Mouse (Mus musculus) forebrain, embryonic 16.5 days (tissue): ENCODE measurements at regions not wholly inside any gene's neighbourhood (a gene's known extent, or its start where the extent isn't known, plus 50 kb on each side); places are given as distances from the start of the nearest gene placed in this dataset.
"Not testable (repeated sequence)": the region's sequence is repeated elsewhere in the genome, so short reads cannot be mapped to it uniquely, and the experiment has no call there.

Source experiments
- ATAC-seq: fragments of 200-750 bp; cut with Nextera tagmentation; 2 replicates; pipeline ENCODE4 v1.8.0; 2017; ENCODE audit warnings: mild to moderate bottlenecking, moderate library complexity
- H3K27ac ChIP-seq: fragments of 300-500 bp; sonication (generic); 2 replicates; pipeline ENCODE4 v1.5.1; 2014; ENCODE audit warnings: low read length, control low read depth
- H3K27me3 ChIP-seq: fragments of 300-500 bp; sonication (generic); replicated peaks from 2 replicates; pipeline ENCODE4 v1.6.1; 2014; ENCODE audit warnings: low read length; ENCODE audit not compliant: control insufficient read depth, insufficient read depth
- H3K36me3 ChIP-seq: fragments of 300-500 bp; sonication (generic); 2 replicates; pipeline ENCODE4 v1.6.1; 2014; ENCODE audit not compliant: control insufficient read depth, insufficient read depth
- H3K4me1 ChIP-seq: fragments of 300-500 bp; sonication (generic); replicated peaks from 2 replicates; pipeline ENCODE4 v1.6.1; 2014; ENCODE audit warnings: low read length; ENCODE audit not compliant: control insufficient read depth, insufficient read depth
- H3K4me2 ChIP-seq: fragments of 300-500 bp; sonication (generic); 2 replicates; pipeline ENCODE4 v1.6.1; 2014; ENCODE audit warnings: mild to moderate bottlenecking, low read length, control low read depth
- H3K4me3 ChIP-seq: fragments of 300-500 bp; sonication (generic); replicated peaks from 2 replicates; pipeline ENCODE4 v1.5.1; 2014; ENCODE audit warnings: mild to moderate bottlenecking, low read length, control low read depth
- H3K9ac ChIP-seq: fragments of 300-500 bp; sonication (generic); replicated peaks from 2 replicates; pipeline ENCODE4 v1.6.1; 2014; ENCODE audit warnings: low read depth, low read length, control low read depth
- H3K9me3 ChIP-seq: fragments of 300-500 bp; sonication (generic); 2 replicates; pipeline ENCODE4 v1.6.1; 2016; ENCODE audit warnings: low read length; ENCODE audit not compliant: control insufficient read depth
- WGBS: fragments of 180-500 bp; shearing (Covaris S2); extraction: QIAGEN DNeasy Blood & Tissue Kit; methylation state at CpG from one replicate; pipeline ENCODE4 v1.1.7; 2014; 5-methylcytosine and 5-hydroxymethylcytosine counted together

GRCm38 (mm10) chrX:93059533-93059932 lies 226.7 kb upstream of the Arx start:
- WGBS, result 82% methylated on average over 4 of the region's 4 CpGs
- Histone ChIP-seq H3K4me2 (no peak overlapping the region), H3K9ac (no peak overlapping the region)

GRCm38 (mm10) chrX:93068884-93069283 lies 217.4 kb upstream of the Arx start:
- peak overlapping the region; percentile 19; the same call in 1 of the 2 replicates for H3K4me2 ChIP-seq
- no peak overlapping the region for H3K27ac ChIP-seq
- no peaks in the 10 kb centered on the region for H3K36me3 ChIP-seq
- 28% methylated on average over 7 of the region's 7 CpGs for WGBS
- ATAC-seq, result no peak
- H3K9me3 ChIP-seq, result no peaks in the 10 kb centered on the region
- H3K9ac ChIP-seq, result no peak overlapping the region
- H3K4me3 ChIP-seq, result no peak overlapping the region
- no peaks in the 10 kb centered on the region for H3K4me1 ChIP-seq
- H3K27me3 ChIP-seq, result no peaks in the 10 kb centered on the region

More at GRCm38 (mm10) chrX:93059533-93059932, 226.7 kb upstream of the Arx start:
- Histone ChIP-seq H3K4me1 (no peaks in the 10 kb centered on the region), H3K9me3 (no peaks in the 10 kb centered on the region), H3K27ac (no peak overlapping the region), H3K36me3 (no peaks in the 10 kb centered on the region), H3K4me3 (no peak overlapping the region), H3K27me3 (no peaks in the 10 kb centered on the region; the same call in 1 of the 2 replicates)
- no peak for ATAC-seq

- H3K4me3 ChIP-seq, result peak overlapping the region; percentile 15; the same call in 1 of the 2 replicates
- H3K4me1 ChIP-seq, result no peaks in the 10 kb centered on the region
- H3K27ac ChIP-seq, result 0 out of 2 replicates have a peak overlapping the region, but pooled peaks have one; percentile 29
Observed at GRCm38 (mm10) chrX:93069569-93070289, 216.5 kb upstream of the Arx start.

GRCm38 (mm10) chrX:93070290-93070611 lies 216.0 kb upstream of the Arx start:
- ATAC-seq, result peak; percentile 89
- Histone ChIP-seq H3K4me2 (no peak overlapping the region), H3K9me3 (no peaks in the 10 kb centered on the region), H3K27me3 (no peaks in the 10 kb centered on the region), H3K27ac (no peak overlapping the region), H3K4me3 (no peak overlapping the region), H3K4me1 (no peaks in the 10 kb centered on the region), H3K9ac (no peak overlapping the region), H3K36me3 (no peaks in the 10 kb centered on the region)
- WGBS, result 31% methylated on average over 5 of the region's 5 CpGs

More at GRCm38 (mm10) chrX:93069569-93070289, 216.5 kb upstream of the Arx start:
- H3K9ac ChIP-seq, result no peak overlapping the region
- no peaks in the 10 kb centered on the region for H3K9me3 ChIP-seq
- H3K27me3 ChIP-seq, result no peaks in the 10 kb centered on the region
- peak; percentile 82 for ATAC-seq
- peak overlapping the region; percentile 43 for H3K4me2 ChIP-seq
- 15% methylated on average over 13 of the region's 13 CpGs for WGBS
- no peaks in the 10 kb centered on the region for H3K36me3 ChIP-seq

GRCm38 (mm10) chrX:93088976-93089375 lies 197.3 kb upstream of the Arx start:
- no peak overlapping the region for H3K9ac ChIP-seq
- no peak for ATAC-seq
- H3K27me3 ChIP-seq, result no peaks in the 10 kb centered on the region
- H3K4me2 ChIP-seq, result no peak overlapping the region
- WGBS, result 15% methylated on average over 3 of the region's 3 CpGs
- no peaks in the 10 kb centered on the region for H3K9me3 ChIP-seq
- no peaks in the 10 kb centered on the region for H3K36me3 ChIP-seq
- no peak overlapping the region for H3K4me3 ChIP-seq
- no peaks in the 10 kb centered on the region for H3K4me1 ChIP-seq
- H3K27ac ChIP-seq, result no peak overlapping the region

- WGBS, result 46% methylated on average over 2 of the region's 2 CpGs
- no peak overlapping the region for H3K9ac ChIP-seq
- H3K4me3 ChIP-seq, result no peak overlapping the region
- no peak overlapping the region for H3K4me2 ChIP-seq
- no peaks in the 10 kb centered on the region for H3K27me3 ChIP-seq
- no peak for ATAC-seq
- H3K27ac ChIP-seq, result no peak overlapping the region
- H3K4me1 ChIP-seq, result no peaks in the 10 kb centered on the region; the same call in 1 of the 2 replicates
- no peaks in the 10 kb centered on the region for H3K36me3 ChIP-seq
- H3K9me3 ChIP-seq, result no peaks in the 10 kb centered on the region
Observed at GRCm38 (mm10) chrX:93097551-93097950, 188.7 kb upstream of the Arx start.

GRCm38 (mm10) chrX:93107930-93108567 lies 178.2 kb upstream of the Arx start:
- Histone ChIP-seq H3K4me3 (no peak overlapping the region), H3K4me1 (peaks cover 4% of the 10 kb centered on the region), H3K9me3 (no peaks in the 10 kb centered on the region), H3K36me3 (no peaks in the 10 kb centered on the region), H3K27me3 (no peaks in the 10 kb centered on the region), H3K4me2 (no peak overlapping the region), H3K9ac (no peak overlapping the region), H3K27ac (no peak overlapping the region; the same call in 1 of the 2 replicates)
- ATAC-seq, result peak; percentile 72
- WGBS, result 10% methylated on average over 4 of the region's 4 CpGs

GRCm38 (mm10) chrX:93154367-93154766 lies 131.9 kb upstream of the Arx start:
- not testable (repeated sequence) for H3K27ac ChIP-seq, ATAC-seq, H3K9ac ChIP-seq, H3K4me1 ChIP-seq, H3K9me3 ChIP-seq, H3K4me3 ChIP-seq, H3K27me3 ChIP-seq, H3K4me2 ChIP-seq, H3K36me3 ChIP-seq

GRCm38 (mm10) chrX:93159105-93159504 lies 127.1 kb upstream of the Arx start:
- Histone ChIP-seq H3K9me3 (no peaks in the 10 kb centered on the region), H3K27me3 (no peaks in the 10 kb centered on the region), H3K36me3 (no peaks in the 10 kb centered on the region), H3K9ac (no peak overlapping the region), H3K4me2 (no peak overlapping the region), H3K27ac (no peak overlapping the region), H3K4me1 (no peaks in the 10 kb centered on the region), H3K4me3 (no peak overlapping the region)
- no peak for ATAC-seq
